Mouse (Mus musculus) ES-Bruce4 (cell line): ENCODE measurements around the gene Slco2a1.

Experiments used
- CTCF ChIP-seq: IDR thresholded peaks from one replicate; pipeline ENCODE4 v1.8.1; 2011; ENCODE audit warnings: low read depth, low read length
- EP300 ChIP-seq: IDR thresholded peaks from 2 replicates; pipeline ENCODE4 v1.6.1; 2011; ENCODE audit warnings: low read depth, low read length; ENCODE audit not compliant: insufficient read depth
- POLR2A ChIP-seq: IDR thresholded peaks from one replicate; pipeline ENCODE4 v1.8.1; 2011; ENCODE audit warnings: low read length; ENCODE audit not compliant: insufficient read depth

- TF ChIP-seq CTCF (no peak), POLR2A (no peak), EP300 (no peak)
These were observed 50.2 kb downstream of the Slco2a1 start for GRCm38 (mm10) chr9:103038705-103039104.
